Mouse (Mus musculus): ENCODE measurements around the gene Nid2.

GRCm38 (mm10) chr14:19706997-19707396 lies 44.1 kb upstream of the Nid2 start:
- TF ChIP-seq CTCF (IDR thresholded peaks at IDR 0.05; ENCODE audit: borderline replicate concordance, control insufficient read depth, extremely low read depth, insufficient read depth, low read length, poor library complexity) (no peak), POLR2A (IDR thresholded peaks at IDR 0.05; ENCODE audit: control insufficient read depth, extremely low read depth, insufficient read depth, low read length, poor library complexity) (no peak)
